Mouse (Mus musculus): ENCODE measurements around the gene D1Ertd622e. TPM values are rescaled to one million over a fixed set of nuclear protein-coding genes. Genes with fewer than 3 reads are reported as not detected.
A peak's percentile ranks its signal among the peaks of the same experiment; 100 is the strongest.

Gene D1Ertd622e
- 10 to 100 TPM; 63.0 to 68.0 TPM for total RNA-seq (2021)

DNA sequence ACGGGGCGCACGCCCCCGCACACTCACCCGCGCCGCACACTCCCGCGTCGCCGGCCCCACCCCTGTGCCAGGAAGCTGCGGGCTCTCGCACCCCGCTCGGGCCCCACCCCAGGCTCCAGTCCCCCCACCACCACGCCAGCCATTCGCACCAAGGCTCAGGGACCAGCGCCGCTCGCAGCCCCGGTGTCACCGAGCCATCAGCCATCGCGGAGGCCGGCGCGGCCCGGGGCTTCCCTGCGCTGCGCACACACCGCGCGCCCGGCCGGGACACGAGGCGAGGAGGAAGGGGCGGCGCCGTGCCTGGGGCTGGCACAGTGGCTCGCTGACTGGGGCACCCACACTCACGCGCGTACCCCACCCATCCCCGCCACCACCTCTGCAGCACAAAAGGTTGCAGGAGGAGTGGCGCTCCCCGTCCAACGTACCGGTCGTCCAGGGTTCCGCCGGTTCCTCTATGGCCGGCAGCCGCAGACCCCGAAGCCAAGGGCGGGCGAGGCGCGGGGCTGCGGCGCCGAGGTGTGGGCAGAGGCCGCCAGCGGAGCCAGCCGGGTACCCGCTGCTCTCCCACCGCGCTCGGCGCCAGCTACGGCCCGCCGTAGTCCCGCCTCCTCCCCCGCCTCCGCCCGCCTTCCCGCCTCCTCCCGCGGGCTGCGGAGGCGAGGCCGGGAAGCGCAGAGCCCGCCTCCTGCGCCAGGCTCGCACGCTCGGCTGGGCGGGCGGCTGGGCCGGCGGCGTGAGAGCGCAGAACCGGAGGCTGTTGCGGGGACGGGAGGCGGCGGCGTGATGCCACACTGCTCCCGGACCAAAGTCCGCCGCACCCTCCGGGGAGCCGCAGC is at the start of gene D1Ertd622e:
TSS of gene D1Ertd622e (minus strand) at position 669 of the 836 bp plus-strand sequence.
- intact Hi-C loops (cut with DNase I): no loop called here
- peak; percentile 82 for DNase-seq

DNA sequence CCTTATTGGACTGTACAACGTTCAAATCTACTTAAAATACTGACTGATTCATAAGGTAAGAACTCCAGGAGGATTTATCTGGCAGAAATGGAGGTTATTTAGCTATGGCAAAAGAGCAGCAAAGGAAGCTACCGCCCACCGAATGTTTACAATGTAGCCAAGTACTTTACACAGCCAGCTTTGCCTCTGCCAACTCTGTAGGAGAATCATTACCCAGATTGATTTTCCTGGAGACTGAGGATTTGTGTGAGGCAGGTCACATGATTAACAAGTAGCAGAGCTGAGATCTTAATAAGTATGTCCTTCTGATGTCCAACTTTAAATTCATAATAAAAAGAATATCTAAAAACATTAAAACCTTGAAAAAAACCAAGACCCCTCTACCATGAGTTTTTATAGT is 48.6 kb upstream of the D1Ertd622e start:
- no peak for DNase-seq
- intact Hi-C loops (cut with DNase I): no loop called here

DNA sequence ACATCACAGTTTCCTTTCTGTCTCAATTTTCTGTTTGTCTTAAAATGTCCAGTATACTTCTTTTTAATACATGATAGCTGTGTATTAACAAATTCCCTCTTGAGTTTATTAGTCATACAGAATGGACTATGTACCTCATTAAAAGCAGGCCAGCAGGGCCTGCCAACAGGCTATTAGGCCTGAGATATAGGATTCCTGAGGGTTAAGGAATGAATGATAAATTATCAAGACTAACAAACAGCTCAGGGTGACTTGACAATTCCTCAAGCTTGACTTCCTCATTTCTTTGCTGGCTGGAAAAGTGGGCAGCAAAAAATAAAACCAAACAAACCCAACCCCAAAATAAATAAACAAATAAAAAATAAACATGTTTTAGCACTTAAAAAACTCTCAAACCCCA is 43.5 kb upstream of the D1Ertd622e start:
- no peak for DNase-seq
- intact Hi-C loops (cut with DNase I): no loop called here

- intact Hi-C loops (cut with DNase I): no loop called here
- no peak for DNase-seq
Observed at GRCm38 (mm10) chr1:97704646-97705045, 42.8 kb upstream of the D1Ertd622e start.

- intact Hi-C loops (cut with DNase I): loop anchor here (10.0 kb wide), 1 partner anchor 204 kb away; no protein-coding TSS in a partner anchor
- peak; percentile 21 for DNase-seq
Observed at GRCm38 (mm10) chr1:97698956-97699570, 37.2 kb upstream of the D1Ertd622e start.

GRCm38 (mm10) chr1:97697273-97697672 is 35.4 kb upstream of the D1Ertd622e start:
- intact Hi-C loops (cut with DNase I): loop anchor here (10.0 kb wide), 1 partner anchor 202 kb away; no protein-coding TSS in a partner anchor

DNA sequence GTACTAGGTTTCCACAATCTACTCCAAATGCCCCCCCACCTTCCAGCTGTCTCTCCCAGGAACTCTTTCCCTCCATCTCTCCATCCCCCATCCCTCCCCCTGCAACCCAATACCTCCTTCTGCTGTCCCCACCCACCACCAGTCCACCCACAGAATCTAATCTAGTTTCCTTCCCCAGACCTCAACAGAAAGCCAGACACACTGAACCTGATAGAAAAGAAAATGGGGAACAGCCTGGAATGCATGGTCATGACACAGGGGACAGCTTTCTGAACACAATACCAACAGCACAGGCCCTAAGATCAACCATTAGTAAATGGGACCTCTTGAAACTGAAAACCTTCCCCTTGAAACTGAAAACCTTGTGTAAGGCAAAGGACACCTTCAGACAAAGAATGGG is 32.0 kb upstream of the D1Ertd622e start:
- intact Hi-C loops (cut with DNase I): loop anchor here (10.0 kb wide), 1 partner anchor 199 kb away; no protein-coding TSS in a partner anchor

More at GRCm38 (mm10) chr1:97697273-97697672, 35.4 kb upstream of the D1Ertd622e start:
- no peak for DNase-seq

DNA sequence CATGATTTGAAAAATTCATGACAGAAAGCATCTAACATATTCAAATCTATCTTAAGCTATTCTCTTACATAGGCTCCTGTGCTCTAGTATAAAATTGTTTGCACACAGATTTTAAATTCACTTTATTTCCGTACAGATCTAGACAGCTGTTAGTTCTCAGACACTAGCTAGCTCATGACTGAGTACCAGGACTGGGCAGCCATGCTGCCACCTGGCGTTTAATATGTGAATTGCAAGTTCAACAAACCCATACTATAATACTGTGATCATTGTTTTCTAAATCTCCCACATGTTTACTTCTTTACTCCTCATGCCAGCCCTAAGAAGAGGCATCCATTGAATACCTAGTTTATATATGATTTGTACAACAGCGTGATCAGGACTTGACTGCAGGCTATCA is 26.9 kb upstream of the D1Ertd622e start:
- DNase-seq: peak; percentile 17
- intact Hi-C loops (cut with DNase I): loop anchor here (10.0 kb wide), 1 partner anchor 654 kb away; no protein-coding TSS in a partner anchor

More for the DNA sequence above, 32.0 kb upstream of the D1Ertd622e start:
- no peak for DNase-seq

- no peak for DNase-seq
- intact Hi-C loops (cut with DNase I): no loop called here
Observed at GRCm38 (mm10) chr1:97676526-97677177, 14.8 kb upstream of the D1Ertd622e start.

GRCm38 (mm10) chr1:97676115-97676514 is 14.2 kb upstream of the D1Ertd622e start:
- intact Hi-C loops (cut with DNase I): no loop called here
- DNase-seq: no peak

- intact Hi-C loops (cut with DNase I): no loop called here
- no peak for DNase-seq
Observed at GRCm38 (mm10) chr1:97672849-97673248, 11.0 kb upstream of the D1Ertd622e start.

- intact Hi-C loops (cut with DNase I): no loop called here
- no peak for DNase-seq
Observed at GRCm38 (mm10) chr1:97667288-97667687, 5.4 kb upstream of the D1Ertd622e start.

DNA sequence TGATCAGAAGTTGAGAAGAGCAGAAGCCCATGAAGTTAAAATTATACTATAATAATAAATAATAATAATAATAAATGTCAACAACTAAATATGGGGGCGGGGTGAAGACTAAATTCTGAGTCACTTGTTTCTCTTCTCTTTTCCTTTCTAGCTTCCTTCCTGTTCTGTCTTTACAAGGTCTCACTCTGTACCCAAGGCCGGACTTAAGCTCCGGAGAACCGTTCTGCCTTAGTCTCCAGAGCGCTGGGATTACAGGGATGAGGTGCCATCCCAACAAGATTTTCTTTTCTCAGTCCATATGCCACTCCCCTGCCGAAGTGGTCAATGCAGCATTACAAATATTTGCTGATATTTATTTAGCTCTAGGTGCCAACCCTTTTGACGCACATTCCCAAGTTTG is 450 bp upstream of the D1Ertd622e start:
- intact Hi-C loops (cut with DNase I): no loop called here

GRCm38 (mm10) chr1:97660687-97661405 is 1.0 kb downstream of the D1Ertd622e start:
- intact Hi-C loops (cut with DNase I): no loop called here
- peak; percentile 81 for DNase-seq

More for the DNA sequence above, 450 bp upstream of the D1Ertd622e start:
- no peak for DNase-seq

DNA sequence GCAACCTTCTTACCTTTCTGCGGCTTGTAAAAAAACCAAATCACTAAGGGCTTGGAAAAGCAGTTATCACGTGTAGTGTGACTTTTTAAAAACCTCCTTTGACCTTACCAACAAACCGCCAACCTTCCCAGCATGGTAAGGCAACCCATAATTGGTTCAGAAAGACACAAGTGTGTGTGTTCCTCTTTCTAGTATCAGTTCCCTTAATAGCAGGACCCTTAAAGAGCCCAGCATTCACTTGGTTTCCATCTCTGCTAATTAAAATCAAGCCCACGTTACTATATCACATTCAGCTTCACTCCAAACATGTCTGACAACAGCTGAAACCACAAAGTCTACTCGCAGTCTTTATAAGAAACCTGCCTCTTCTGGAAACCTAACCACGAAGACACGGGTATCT is 2.5 kb downstream of the D1Ertd622e start:
- DNase-seq: no peak
- intact Hi-C loops (cut with DNase I): no loop called here

GRCm38 (mm10) chr1:97657786-97658185 is 4.1 kb downstream of the D1Ertd622e start:
- intact Hi-C loops (cut with DNase I): no loop called here
- no peak for DNase-seq

GRCm38 (mm10) chr1:97657201-97657600 is 4.7 kb downstream of the D1Ertd622e start:
- no peak for DNase-seq
- intact Hi-C loops (cut with DNase I): no loop called here

- DNase-seq: no peak
- intact Hi-C loops (cut with DNase I): no loop called here
Observed at GRCm38 (mm10) chr1:97654397-97654975, 7.4 kb downstream of the D1Ertd622e start.

DNA sequence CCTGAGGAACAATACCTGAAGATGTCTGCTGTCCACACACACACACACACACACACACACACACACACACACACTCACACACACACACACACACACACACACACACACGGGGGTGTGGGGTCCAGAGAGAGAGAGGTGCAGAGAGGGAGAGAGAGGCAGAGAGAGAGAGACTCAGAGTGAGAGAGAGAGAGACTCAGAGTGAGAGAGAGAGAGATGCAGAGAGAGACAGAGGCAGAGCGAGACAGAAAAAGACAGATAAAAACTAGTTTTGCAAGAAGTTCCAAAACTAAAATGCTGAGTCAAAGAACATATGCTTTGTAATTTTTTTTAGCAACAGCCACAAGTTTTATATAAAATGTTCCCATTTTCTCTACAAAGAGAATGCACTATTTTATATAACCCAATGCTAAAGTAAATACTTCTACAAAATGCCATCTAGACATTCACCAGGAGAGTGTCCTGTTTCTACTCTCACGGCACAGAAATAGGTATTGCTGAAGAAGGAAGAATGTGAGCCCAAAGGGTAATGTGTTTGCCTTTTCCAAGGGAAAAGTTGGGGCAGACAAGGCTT is 11.2 kb downstream of the D1Ertd622e start:
- intact Hi-C loops (cut with DNase I): no loop called here
- DNase-seq: no peak

GRCm38 (mm10) chr1:97650072-97650471 is 11.8 kb downstream of the D1Ertd622e start:
- no peak for DNase-seq
- intact Hi-C loops (cut with DNase I): no loop called here

Measured in left cerebral cortex, postnatal 4 days (tissue).